Mouse (Mus musculus) cortical plate, adult 2 months (tissue): ENCODE data around the gene Camta1. TPM values are rescaled to one million over a fixed set of nuclear protein-coding genes. Genes with fewer than 3 reads are reported as not detected.

Source experiments
- H3K27ac ChIP-seq: fragments of 200-500 bp; 2 replicates; pipeline ENCODE4 v1.5.1; 2012; ENCODE audit warnings: low read length, control low read depth, inconsistent platforms; ENCODE audit not compliant: insufficient read depth
- H3K4me1 ChIP-seq: fragments of 200-500 bp; 2 replicates; pipeline ENCODE4 v1.6.1; 2011; ENCODE audit warnings: low read length; ENCODE audit not compliant: control insufficient read depth, insufficient read depth
- H3K4me3 ChIP-seq: fragments of 200-500 bp; 2 replicates; pipeline ENCODE4 v1.5.1; 2011; ENCODE audit warnings: mild to moderate bottlenecking, low read length, control low read depth; ENCODE audit not compliant: insufficient read depth
- CTCF ChIP-seq: fragments of 200-500 bp; IDR thresholded peaks from 2 replicates; pipeline ENCODE4 v1.5.1; 2011; ENCODE audit warnings: mild to moderate bottlenecking, control low read depth, low read length; ENCODE audit not compliant: insufficient read depth; ENCODE audit errors: extremely low read depth
- POLR2A ChIP-seq: fragments of 200-500 bp; IDR thresholded peaks from 2 replicates; pipeline ENCODE4 v1.6.1; 2011; ENCODE audit warnings: mild to moderate bottlenecking, low read length, control low read depth; ENCODE audit not compliant: insufficient read depth; ENCODE audit errors: extremely low read depth
- polyA plus RNA-seq: library from polyadenylated mRNA; depleted of rRNA; stranded (reverse); fragments of >200 nt; gene quantifications from 2 replicates; pipeline ENCODE4 v1.2.3, GENCODE M21; 2012

Gene Camta1
- polyA plus RNA-seq, 1 experiment: 111 TPM

GRCm38 (mm10) chr4:151344811-151345210 is 516.9 kb downstream of the Camta1 start:
- H3K4me1 ChIP-seq: no peaks in the 10 kb centered on the region
- H3K27ac ChIP-seq: no peak overlapping the region
- H3K4me3 ChIP-seq: no peak overlapping the region
- TF ChIP-seq POLR2A (no peak), CTCF (no peak)

GRCm38 (mm10) chr4:151339421-151339820 is 522.3 kb downstream of the Camta1 start:
- Histone ChIP-seq H3K4me3 (no peak overlapping the region), H3K4me1 (no peaks in the 10 kb centered on the region), H3K27ac (no peak overlapping the region)
- TF ChIP-seq CTCF: no peak
- no peak for TF ChIP-seq POLR2A

- TF ChIP-seq POLR2A: no peak
- no peak for TF ChIP-seq CTCF
- Histone ChIP-seq H3K27ac (no peak overlapping the region), H3K4me1 (no peaks in the 10 kb centered on the region), H3K4me3 (no peak overlapping the region)
These were observed 522.7 kb downstream of the Camta1 start for GRCm38 (mm10) chr4:151338931-151339330.

GRCm38 (mm10) chr4:151337543-151337942 is 524.1 kb downstream of the Camta1 start:
- H3K4me3 ChIP-seq: no peak overlapping the region
- H3K4me1 ChIP-seq: no peaks in the 10 kb centered on the region
- no peak for TF ChIP-seq CTCF
- TF ChIP-seq POLR2A: no peak
- H3K27ac ChIP-seq: no peak overlapping the region

- Histone ChIP-seq H3K4me1 (no peaks in the 10 kb centered on the region), H3K27ac (no peak overlapping the region), H3K4me3 (no peak overlapping the region)
- TF ChIP-seq POLR2A (no peak), CTCF (no peak)
These were observed 525.3 kb downstream of the Camta1 start for GRCm38 (mm10) chr4:151336413-151336812.

- TF ChIP-seq POLR2A (no peak), CTCF (peak; percentile 70)
- H3K4me1 ChIP-seq: no peaks in the 10 kb centered on the region
- no peak overlapping the region for H3K4me3 ChIP-seq
- H3K27ac ChIP-seq: no peak overlapping the region
These were observed 526.5 kb downstream of the Camta1 start for GRCm38 (mm10) chr4:151334951-151335742.

- TF ChIP-seq POLR2A (no peak), CTCF (no peak)
- Histone ChIP-seq H3K27ac (no peak overlapping the region), H3K4me1 (no peaks in the 10 kb centered on the region), H3K4me3 (no peak overlapping the region)
These were observed 529.4 kb downstream of the Camta1 start for GRCm38 (mm10) chr4:151332074-151332849.

GRCm38 (mm10) chr4:151330983-151331382 is 530.7 kb downstream of the Camta1 start:
- no peak overlapping the region for H3K4me3 ChIP-seq
- TF ChIP-seq CTCF (peak; percentile 20; the same call in 1 of the 2 replicates), POLR2A (no peak)
- H3K4me1 ChIP-seq: no peaks in the 10 kb centered on the region
- H3K27ac ChIP-seq: no peak overlapping the region

- H3K27ac ChIP-seq: no peak overlapping the region
- no peaks in the 10 kb centered on the region for H3K4me1 ChIP-seq
- no peak overlapping the region for H3K4me3 ChIP-seq
- no peak for TF ChIP-seq POLR2A
These were observed 533.6 kb downstream of the Camta1 start for GRCm38 (mm10) chr4:151328071-151328470.

- Histone ChIP-seq H3K27ac (no peak overlapping the region), H3K4me1 (no peaks in the 10 kb centered on the region), H3K4me3 (no peak overlapping the region)
- no peak for TF ChIP-seq POLR2A
- no peak for TF ChIP-seq CTCF
These were observed 534.5 kb downstream of the Camta1 start for GRCm38 (mm10) chr4:151326971-151327686.
